Mouse (Mus musculus) granulocyte monocyte progenitor cell, adult 5-6 weeks (primary cell): ENCODE results near the gene Mettl8. TPM values are rescaled to one million over a fixed set of nuclear protein-coding genes. Genes with fewer than 3 reads are reported as not detected.

Experiments used
- ATAC-seq: replicated peaks from 2 replicates; pipeline ENCODE4 v1.8.0; 2016; ENCODE audit warnings: mild to moderate bottlenecking, moderate TSS enrichment, inconsistent platforms; ENCODE audit not compliant: poor library complexity, severe bottlenecking
- total RNA-seq, 2 experiments: library from RNA; stranded (forward) in 1 of 2; stranded (reverse) in 1 of 2; fragments of 200-712, 200-1000 nt in 1 of 2; fragments of >200 nt in 1 of 2; fragmentation: Nextera tagmentation in 1 of 2; gene quantifications; 2 replicates each; pipeline ENCODE4 v1.2.3; 2014 to 2017

Mettl8 gene
- total RNA-seq (2014; fragmentation: Nextera tagmentation) (30.9 and 32.7 TPM in 2 replicates), total RNA-seq (2017) (22.7 and 23.1 TPM in 2 replicates)

- ATAC-seq, result peak; percentile 96
These were observed at the start of gene Mettl8, which contains the start of gene Dcaf17 for GRCm38 (mm10) chr2:71055300-71056114. Gene Mettl8, minus strand, starts transcription at chr2:71055583. Gene Dcaf17, plus strand, starts transcription at chr2:71055328.

GRCm38 (mm10) chr2:71104696-71105095, 49.3 kb upstream of the Mettl8 start:
- peak; percentile 32 for ATAC-seq

- peak; percentile 87 for ATAC-seq
These were observed 47.9 kb upstream of the Mettl8 start for GRCm38 (mm10) chr2:71103292-71103680.

- ATAC-seq, result peak; percentile 23; the same call in 1 of the 2 replicates
These were observed 47.4 kb upstream of the Mettl8 start for GRCm38 (mm10) chr2:71102621-71103291.

- no peak for ATAC-seq
These were observed 40.8 kb upstream of the Mettl8 start for GRCm38 (mm10) chr2:71096170-71096569.

- ATAC-seq, result no peak
These were observed 35.5 kb upstream of the Mettl8 start for GRCm38 (mm10) chr2:71090660-71091445.

GRCm38 (mm10) chr2:71089766-71090165, 34.4 kb upstream of the Mettl8 start:
- ATAC-seq, result no peak

- no peak for ATAC-seq
These were observed 28.2 kb upstream of the Mettl8 start for GRCm38 (mm10) chr2:71083454-71084193.

- ATAC-seq, result no peak
These were observed 27.0 kb upstream of the Mettl8 start for GRCm38 (mm10) chr2:71082416-71082815.

- no peak for ATAC-seq
These were observed 18.4 kb upstream of the Mettl8 start for GRCm38 (mm10) chr2:71073828-71074227.

GRCm38 (mm10) chr2:71073330-71073729, 17.9 kb upstream of the Mettl8 start:
- no peak for ATAC-seq

- no peak for ATAC-seq
These were observed 16.2 kb upstream of the Mettl8 start for GRCm38 (mm10) chr2:71071601-71072000.

GRCm38 (mm10) chr2:71056115-71056835, 892 bp upstream of the Mettl8 start:
- ATAC-seq, result no peak

GRCm38 (mm10) chr2:71054716-71055115, 667 bp downstream of the Mettl8 start:
- ATAC-seq, result no peak

GRCm38 (mm10) chr2:71050511-71050910, 4.9 kb downstream of the Mettl8 start:
- no peak for ATAC-seq

GRCm38 (mm10) chr2:71048896-71049295, 6.5 kb downstream of the Mettl8 start:
- ATAC-seq, result peak; percentile 18; the same call in 1 of the 2 replicates

GRCm38 (mm10) chr2:71046751-71047320, 8.5 kb downstream of the Mettl8 start:
- peak; percentile 64 for ATAC-seq

- no peak for ATAC-seq
These were observed 9.2 kb downstream of the Mettl8 start for GRCm38 (mm10) chr2:71046151-71046550.
